Mouse (Mus musculus): ENCODE measurements around the gene Vps29.
A peak's percentile ranks its signal among the peaks of the same experiment; 100 is the strongest.

The Vps29 gene

GRCm38 (mm10) chr5:122393887-122394286, 39.7 kb downstream of the Vps29 start:
- no peak for ATAC-seq (ENCODE audit: insufficient number of reproducible peaks, low FRiP score, low TSS enrichment)

GRCm38 (mm10) chr5:122396791-122397190, 42.6 kb downstream of the Vps29 start:
- no peak for ATAC-seq (ENCODE audit: insufficient number of reproducible peaks, low FRiP score, low TSS enrichment)

- ATAC-seq (ENCODE audit: insufficient number of reproducible peaks, low FRiP score, low TSS enrichment): no peak
Measured at GRCm38 (mm10) chr5:122397495-122397894, 43.3 kb downstream of the Vps29 start.

DNA sequence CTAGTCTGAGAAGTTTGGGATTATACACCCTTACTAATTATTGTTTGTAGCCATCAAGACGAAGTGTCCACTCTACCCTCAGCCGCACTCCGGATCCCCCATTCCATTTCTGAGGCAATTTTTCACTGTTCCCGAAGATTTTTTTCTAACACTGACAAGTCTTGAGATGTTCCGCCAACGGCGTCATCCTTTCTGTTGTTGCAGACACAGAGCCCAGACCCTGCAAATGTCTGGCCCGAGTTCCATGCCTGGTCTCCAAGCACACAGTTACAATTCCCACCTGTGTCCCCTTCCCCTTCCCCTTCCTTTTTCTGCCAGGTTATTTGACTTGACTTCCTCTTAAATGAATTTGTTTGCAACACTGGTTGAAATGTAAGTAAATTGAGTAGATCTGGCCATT, 45.7 kb downstream of the Vps29 start:
- ATAC-seq (ENCODE audit: insufficient number of reproducible peaks, low FRiP score, low TSS enrichment): no peak

DNA sequence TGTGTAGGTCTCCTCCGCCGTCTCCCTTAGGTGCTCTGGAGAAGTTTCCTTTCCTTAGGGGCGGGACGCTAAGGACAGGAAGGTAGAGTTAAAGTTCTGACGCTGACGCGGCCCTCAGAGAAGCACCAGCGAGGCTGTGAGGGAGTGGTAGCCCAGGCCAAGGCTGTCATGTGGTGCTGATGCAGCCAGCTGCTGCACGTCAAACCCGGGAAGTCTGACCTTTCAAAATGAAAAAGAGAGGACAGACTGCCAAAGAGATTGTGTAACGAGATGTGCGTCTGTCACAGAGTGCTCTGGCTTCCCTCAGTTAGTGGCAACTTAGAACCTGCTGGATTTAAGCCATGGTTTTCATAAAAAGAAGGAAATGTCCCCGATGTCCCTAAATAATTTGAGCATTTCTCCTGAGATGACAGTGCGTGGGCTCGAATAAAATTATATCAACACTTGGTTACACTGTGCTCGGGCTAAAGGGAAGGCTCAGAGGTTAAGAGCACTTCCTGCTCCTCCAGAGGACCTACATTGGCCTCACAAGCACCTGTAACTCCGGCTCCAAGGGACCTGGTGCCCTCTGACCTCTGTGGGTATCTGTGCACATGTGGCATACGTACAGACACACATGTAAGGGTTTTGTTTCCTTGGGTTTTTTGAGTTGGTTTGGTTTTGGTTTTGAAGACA, 46.6 kb downstream of the Vps29 start:
- no peak for ATAC-seq (ENCODE audit: insufficient number of reproducible peaks, low FRiP score, low TSS enrichment)

- ATAC-seq (ENCODE audit: insufficient number of reproducible peaks, low FRiP score, low TSS enrichment): peak; percentile 49; the same call in 1 of the 2 replicates
Measured at GRCm38 (mm10) chr5:122401303-122401640, 47.1 kb downstream of the Vps29 start.

GRCm38 (mm10) chr5:122402160-122402559, 48.0 kb downstream of the Vps29 start:
- ATAC-seq (ENCODE audit: insufficient number of reproducible peaks, low FRiP score, low TSS enrichment): no peak

DNA sequence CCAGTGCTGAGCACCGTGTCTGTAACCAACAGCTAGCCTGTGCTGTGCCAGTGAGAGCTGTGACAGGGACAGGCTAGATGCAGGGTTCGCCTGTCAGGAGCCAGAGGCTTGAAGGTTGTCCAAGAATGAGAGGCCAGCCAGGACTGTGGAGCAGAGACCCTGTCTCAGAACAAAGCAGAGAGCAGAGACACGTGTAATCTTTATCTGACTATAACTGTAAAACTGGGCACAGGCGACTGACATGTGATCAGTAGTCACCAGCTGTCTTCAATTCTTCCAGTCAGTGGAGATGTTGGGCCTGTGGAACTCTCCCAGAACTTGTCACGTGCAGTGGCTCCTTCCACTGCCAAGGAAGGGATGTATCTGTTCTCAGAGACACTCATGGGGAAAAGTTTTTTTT, 48.6 kb downstream of the Vps29 start:
- ATAC-seq (ENCODE audit: insufficient number of reproducible peaks, low FRiP score, low TSS enrichment): 0 out of 2 replicates have a peak, but pooled peaks have one; percentile 36

DNA sequence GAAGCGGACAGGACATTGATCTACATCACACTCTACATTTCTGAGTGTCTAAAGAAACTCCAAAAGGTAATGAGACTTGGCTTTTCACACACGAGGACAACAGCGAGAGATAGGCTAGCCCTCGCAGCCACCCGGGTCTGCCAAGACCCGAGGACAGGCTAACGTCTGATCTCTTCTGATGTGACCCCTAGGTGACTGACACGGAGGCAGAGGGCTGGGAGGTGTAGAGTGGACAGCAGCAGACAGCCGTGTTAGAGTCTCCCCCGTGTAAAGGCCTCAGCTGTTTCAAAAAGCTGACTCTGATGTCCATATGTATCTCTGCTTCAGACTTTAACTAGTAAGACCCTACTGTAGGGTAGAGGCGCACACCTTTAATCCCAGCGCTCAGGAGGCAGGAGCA, 49.2 kb downstream of the Vps29 start:
- no peak for ATAC-seq (ENCODE audit: insufficient number of reproducible peaks, low FRiP score, low TSS enrichment)

GRCm38 (mm10) chr5:122405537-122405936, 51.4 kb downstream of the Vps29 start:
- ATAC-seq (ENCODE audit: insufficient number of reproducible peaks, low FRiP score, low TSS enrichment): no peak

- no peak for ATAC-seq (ENCODE audit: insufficient number of reproducible peaks, low FRiP score, low TSS enrichment)
Measured at GRCm38 (mm10) chr5:122409692-122410645, 55.8 kb downstream of the Vps29 start.

- no peak for ATAC-seq (ENCODE audit: insufficient number of reproducible peaks, low FRiP score, low TSS enrichment)
Measured at GRCm38 (mm10) chr5:122411892-122412291, 57.7 kb downstream of the Vps29 start.

DNA sequence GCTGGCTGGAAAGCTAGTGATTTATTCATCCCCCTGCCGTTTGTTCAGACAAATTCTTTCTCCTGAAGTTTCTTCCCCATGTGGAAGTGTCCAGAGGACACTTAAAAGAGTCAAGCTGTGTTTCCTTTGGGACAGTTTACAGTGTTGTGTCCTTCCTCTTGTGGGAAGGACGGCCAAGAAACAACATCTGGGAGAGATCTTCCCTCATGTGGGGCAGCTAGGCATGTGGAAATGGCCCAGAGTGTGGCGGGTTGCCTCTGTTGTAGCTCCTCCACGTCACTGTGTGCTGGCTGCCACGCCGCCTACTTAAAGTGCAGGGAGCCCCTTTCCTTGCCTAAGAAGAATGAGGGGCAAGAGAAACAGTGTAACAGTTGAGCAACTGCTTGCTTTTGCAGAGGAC, 58.7 kb downstream of the Vps29 start:
- no peak for ATAC-seq (ENCODE audit: insufficient number of reproducible peaks, low FRiP score, low TSS enrichment)

DNA sequence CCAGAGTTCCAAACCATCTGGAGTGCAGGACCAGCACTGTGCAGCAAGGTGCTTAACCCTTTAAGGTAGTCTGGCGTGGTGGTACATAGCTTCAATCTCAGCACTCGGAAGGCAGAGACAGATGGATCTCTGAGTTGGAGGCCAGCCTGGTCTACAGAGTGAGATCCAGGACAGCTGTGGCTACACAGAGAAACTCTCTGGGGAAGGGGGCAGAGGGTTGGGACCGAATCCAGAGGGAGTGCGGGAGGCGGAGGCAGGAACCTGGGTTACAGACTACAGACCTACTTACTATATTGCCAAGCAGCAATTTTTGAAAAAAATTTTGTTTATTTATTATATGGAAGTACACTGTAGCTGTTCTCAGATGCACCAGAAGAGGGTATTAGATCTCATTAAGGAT, 60.2 kb downstream of the Vps29 start:
- ATAC-seq (ENCODE audit: insufficient number of reproducible peaks, low FRiP score, low TSS enrichment): no peak
